Mouse (Mus musculus): ENCODE data around the gene Rimklb.
"Not testable (repeated sequence)": the region's sequence is repeated elsewhere in the genome, so short reads cannot be mapped to it uniquely, and the experiment has no call there.

Gene Rimklb

DNA sequence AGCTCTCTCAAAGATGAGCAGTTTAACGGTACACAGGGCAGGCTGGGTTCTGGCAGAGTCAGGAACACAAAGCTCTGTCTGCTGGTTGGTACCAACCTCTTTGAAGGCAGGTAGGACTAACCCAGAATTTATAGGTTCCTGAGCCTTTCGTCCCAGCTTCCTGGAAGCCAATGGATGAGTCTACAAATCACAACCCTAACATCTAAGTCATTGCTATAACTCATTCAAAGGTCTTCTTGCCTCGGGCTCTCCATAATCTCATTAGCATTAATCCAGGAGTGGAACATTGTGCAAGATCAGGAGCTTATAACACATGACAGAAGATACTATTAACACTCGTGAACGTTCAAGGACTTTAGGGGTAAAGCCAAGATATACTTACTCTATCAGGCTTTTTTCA is at the start of gene Rimklb:
Gene Rimklb, minus strand, starts transcription at position 101 of the 400 bp plus-strand sequence.
- no peak for DNase-seq (ENCODE audit: low spot score in 2 of 2)

DNA sequence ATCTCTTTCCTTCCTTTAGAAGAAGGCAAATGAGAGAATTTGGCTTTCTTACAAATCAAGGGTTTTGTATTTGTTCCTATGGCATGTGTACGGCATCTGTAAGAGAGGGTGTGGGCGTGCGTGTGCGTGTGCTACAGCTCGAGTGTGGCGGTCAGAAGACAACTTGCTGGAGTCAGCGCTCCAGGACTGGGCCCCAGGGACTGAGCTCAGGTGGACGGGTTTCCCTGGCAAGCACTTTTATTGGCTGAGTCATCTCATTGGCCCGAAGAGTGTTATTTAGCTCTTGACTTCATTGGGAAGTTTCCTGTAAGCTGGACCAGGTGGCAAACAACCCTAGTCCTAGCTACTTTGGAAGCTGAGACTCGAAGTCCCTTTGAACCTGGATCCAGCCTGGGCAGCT is 47.4 kb upstream of the Rimklb start:
- DNase-seq (ENCODE audit: low spot score in 2 of 2), result no peak

GRCm38 (mm10) chr6:122545289-122545882 is 46.8 kb upstream of the Rimklb start:
- no peak for DNase-seq (ENCODE audit: low spot score in 2 of 2)

- no peak for DNase-seq (ENCODE audit: low spot score in 2 of 2)
Observed at GRCm38 (mm10) chr6:122544672-122545071, 46.1 kb upstream of the Rimklb start.

DNA sequence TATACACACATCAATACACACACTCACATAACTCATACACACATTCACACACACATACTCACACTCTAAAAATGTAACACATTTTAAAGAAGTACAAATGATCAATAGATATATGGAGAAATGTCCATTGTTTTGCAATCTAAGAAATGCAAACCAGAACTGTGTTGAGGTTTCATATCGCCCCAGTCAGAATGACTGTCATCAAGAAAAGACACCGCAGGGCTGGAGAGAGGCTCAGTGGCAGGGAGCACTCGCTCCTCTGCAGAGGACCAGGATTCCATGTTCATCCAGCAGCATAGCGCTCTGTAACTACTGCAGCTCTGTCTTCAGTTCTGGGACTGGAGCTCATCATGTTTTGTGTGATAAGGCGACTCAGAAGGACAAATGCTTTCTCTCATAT is 45.0 kb upstream of the Rimklb start:
- no peak for DNase-seq (ENCODE audit: low spot score in 2 of 2)

GRCm38 (mm10) chr6:122542459-122542858 is 43.9 kb upstream of the Rimklb start:
- not testable (repeated sequence) for DNase-seq (ENCODE audit: low spot score in 2 of 2)

- DNase-seq (ENCODE audit: low spot score in 2 of 2), result no peak
Observed at GRCm38 (mm10) chr6:122539564-122539963, 41.0 kb upstream of the Rimklb start.

GRCm38 (mm10) chr6:122534032-122534431 is 35.5 kb upstream of the Rimklb start:
- no peak for DNase-seq (ENCODE audit: low spot score in 2 of 2)

DNA sequence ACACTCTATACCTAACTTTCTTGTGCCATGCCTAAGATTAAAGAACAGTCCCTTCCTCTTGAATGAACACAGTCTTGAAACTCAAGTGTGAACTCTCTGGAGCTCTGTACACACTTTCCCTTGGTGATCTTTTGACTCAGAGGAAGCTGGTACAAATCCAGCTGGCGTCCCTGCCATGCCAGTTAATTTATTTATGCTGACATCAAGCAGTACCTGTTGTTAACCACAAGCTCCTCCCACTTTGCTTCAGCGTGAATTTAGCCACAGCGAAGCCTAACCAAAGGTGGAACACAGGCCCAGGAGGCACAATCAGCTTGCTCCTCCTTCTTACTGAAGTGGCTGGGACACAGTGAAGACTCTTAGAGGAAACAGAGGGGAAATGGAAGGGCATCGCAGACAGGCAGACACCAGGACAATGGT is 34.3 kb upstream of the Rimklb start:
- no peak for DNase-seq (ENCODE audit: low spot score in 2 of 2)

DNA sequence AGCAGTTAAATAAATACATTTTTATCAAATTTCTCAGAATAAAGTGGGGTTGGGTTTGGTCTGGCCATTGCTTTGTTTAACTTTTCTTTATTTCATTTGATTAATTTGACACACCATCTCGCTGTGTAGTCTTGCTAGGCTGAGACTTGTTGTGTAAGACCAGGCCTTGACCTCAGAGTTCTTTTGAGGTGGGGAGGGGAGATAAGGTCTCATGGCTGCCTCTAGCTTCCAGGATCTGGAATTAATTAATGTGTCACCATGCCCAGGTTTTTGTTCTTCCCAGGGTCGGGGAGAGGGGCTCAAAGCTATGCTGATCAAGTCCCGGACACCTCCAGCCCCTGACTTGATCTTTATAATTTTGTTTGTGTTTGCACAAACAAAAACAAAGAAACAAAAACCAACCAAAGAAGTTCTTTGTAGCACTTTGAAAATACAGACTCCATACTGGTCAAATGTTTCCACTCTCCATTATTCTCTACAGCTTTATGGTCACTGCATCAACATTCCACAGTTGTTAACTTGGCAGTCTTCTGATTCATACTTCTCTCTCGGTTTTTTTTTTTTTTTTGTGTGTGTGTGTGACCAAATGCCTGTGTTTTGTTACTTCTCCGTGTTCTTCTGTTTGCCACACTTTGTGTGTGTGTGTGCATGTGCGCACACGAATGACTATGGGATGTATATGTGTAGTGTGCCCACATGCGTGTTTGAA is 33.1 kb upstream of the Rimklb start:
- DNase-seq (ENCODE audit: low spot score in 2 of 2), result no peak

DNA sequence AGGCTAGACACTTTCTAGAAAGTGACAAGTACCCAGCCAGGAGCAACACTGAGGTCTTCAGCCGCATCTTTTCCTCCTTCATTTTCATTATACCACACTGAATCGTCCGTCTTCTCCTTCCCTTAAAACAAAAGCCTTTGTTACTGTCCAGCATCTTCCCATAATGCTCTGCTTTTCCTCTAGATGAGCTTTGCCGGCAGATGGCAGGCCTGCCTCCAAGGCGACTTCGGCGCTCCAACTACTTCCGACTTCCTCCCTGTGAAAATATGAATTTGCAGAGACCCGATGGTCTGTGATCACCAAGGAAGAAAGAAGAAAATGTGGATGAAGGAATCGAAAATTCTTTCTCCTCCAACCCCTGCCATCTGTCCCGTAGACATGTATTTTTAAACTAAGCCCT is 29.6 kb upstream of the Rimklb start:
- no peak for DNase-seq (ENCODE audit: low spot score in 2 of 2)

GRCm38 (mm10) chr6:122527596-122527995 is 29.0 kb upstream of the Rimklb start:
- no peak for DNase-seq (ENCODE audit: low spot score in 2 of 2)

- no peak for DNase-seq (ENCODE audit: low spot score in 2 of 2)
Observed at GRCm38 (mm10) chr6:122523289-122523688, 24.7 kb upstream of the Rimklb start.

GRCm38 (mm10) chr6:122522595-122522994 is 24.0 kb upstream of the Rimklb start:
- no peak for DNase-seq (ENCODE audit: low spot score in 2 of 2)

- no peak for DNase-seq (ENCODE audit: low spot score in 2 of 2)
Observed at GRCm38 (mm10) chr6:122519384-122519783, 20.8 kb upstream of the Rimklb start.

GRCm38 (mm10) chr6:122517668-122518067 is 19.1 kb upstream of the Rimklb start:
- DNase-seq (ENCODE audit: low spot score in 2 of 2), result no peak

DNA sequence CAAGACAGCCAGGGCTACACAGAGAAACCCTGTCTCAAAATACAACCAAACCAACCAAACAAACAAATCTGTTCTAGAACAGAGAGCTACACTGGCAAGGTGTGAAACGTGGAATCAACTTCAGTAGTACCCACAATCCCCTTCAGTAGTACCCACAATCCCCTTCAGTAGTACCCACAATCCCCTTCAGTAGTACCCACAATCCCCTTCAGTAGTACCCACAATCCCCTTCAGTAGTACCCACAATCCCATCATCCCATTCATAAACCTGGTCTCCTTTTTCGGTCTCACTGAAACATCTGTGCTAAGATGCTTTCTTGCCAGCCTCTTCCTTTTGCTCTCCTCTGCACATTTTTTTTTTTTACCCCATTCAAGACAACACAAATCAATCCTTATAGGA is 17.2 kb upstream of the Rimklb start:
- DNase-seq (ENCODE audit: low spot score in 2 of 2), result not testable (repeated sequence)

DNA sequence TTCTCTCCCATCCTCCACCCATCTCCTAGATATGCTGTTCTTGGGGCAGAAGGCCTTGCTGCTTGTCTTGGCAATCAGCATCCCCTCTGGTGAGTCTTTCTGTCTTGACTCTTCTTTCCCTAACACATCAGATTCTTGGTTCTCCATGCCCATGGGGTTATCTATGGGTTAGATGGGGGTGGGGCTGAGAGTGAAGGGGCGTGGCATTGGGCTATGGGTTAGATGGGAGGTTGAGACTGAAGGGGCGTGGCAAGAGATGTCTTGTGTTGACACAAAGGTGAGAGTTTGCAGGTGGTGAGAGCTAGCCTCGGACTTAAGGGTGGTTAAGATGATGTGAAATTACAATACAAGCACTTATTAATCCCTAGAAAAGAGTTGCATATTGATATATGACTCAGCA is 15.8 kb upstream of the Rimklb start:
- DNase-seq (ENCODE audit: low spot score in 2 of 2), result no peak

GRCm38 (mm10) chr6:122512914-122513878 is 14.6 kb upstream of the Rimklb start:
- no peak for DNase-seq (ENCODE audit: low spot score in 2 of 2)

GRCm38 (mm10) chr6:122508494-122508893 is 9.9 kb upstream of the Rimklb start:
- no peak for DNase-seq (ENCODE audit: low spot score in 2 of 2)

- no peak for DNase-seq (ENCODE audit: low spot score in 2 of 2)
Observed at GRCm38 (mm10) chr6:122505545-122505944, 7.0 kb upstream of the Rimklb start, which contains the start of gene Mfap5. Mfap5 (plus strand) TSS chr6:122505845.

DNA sequence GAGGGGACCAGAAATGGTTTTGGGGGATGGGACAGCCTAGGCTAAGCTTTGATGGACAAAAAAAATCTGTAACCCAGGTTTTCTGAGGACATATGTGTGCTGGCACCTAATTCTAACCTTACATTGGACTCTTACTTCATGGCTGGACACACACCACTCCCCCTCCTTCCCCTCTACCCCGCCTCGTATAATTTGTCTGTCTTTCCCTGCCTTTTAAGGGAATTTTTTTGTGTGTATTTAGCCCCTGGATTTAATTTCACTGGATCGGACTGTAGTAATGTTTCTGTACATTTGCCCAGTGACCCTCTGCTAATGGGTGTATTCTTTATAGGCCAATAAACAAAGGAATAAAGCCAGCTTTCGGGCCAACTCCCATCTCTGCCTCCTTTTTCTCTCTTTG is 6.5 kb upstream of the Rimklb start:
- no peak for DNase-seq (ENCODE audit: low spot score in 2 of 2)
